Mouse (Mus musculus): ENCODE data around the gene Gm17349. TPM values are rescaled to one million over a fixed set of nuclear protein-coding genes. Genes with fewer than 3 reads are reported as not detected.
"Not testable (repeated sequence)": the region's sequence is repeated elsewhere in the genome, so short reads cannot be mapped to it uniquely, and the experiment has no call there.

Gm17349 gene
- total RNA-seq, 2 experiments from 2014 or later = 2.8 to 4.2 TPM

DNA sequence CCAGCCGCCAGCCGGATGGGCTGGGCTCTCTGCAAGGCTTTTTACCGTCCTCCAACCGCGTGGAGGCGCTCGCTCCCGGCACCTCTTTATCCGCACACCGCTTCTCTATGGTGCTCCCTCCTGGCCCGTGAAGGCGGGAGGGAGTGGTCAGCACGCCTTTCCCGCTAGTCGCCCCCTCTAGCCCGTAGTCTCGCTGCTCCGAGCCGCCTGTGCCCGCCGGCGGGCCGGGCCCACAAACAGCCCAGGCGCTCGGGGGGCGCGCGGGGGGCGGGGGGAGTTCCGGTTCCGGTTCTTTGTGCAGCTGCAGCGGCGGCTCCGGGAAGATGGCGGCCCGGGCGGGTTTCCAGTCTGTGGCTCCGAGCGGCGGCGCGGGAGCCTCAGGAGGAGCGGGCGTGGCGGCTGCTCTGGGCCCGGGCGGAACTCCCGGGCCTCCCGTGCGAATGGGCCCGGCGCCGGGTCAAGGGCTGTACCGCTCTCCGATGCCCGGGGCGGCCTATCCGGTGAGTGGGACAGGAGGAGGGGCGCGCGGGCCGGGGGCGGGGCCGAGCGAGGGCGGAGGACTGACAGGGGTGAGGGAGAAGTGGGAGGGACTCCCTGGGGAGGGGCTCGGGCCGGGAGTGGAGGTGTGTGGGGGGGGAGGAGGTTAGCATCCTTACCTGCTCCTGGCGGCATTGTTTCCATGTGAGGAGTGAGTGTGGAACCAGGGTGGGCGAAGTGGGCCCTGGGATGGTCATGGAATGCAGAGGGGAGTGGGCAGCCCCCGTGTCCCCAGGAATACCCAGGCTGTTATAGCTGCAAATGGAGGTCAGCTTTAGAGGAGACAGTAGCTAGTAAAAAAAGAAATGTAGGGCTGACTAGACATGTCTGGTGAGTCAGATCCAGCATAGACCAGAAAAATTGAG, 3.0 kb downstream of the Gm17349 start, which contains the start of gene Smarcd1:
Gene Smarcd1, plus strand, starts transcription at position 131 of the 902 bp plus-strand sequence.
- DNase-seq (ENCODE audit: low spot score) = peak; percentile 85
- intact Hi-C loops (cut with DNase I) = loop anchor here (2.0 kb wide), 1 partner anchor 71 kb away; the partner anchor contains the start of gene Cers5

DNA sequence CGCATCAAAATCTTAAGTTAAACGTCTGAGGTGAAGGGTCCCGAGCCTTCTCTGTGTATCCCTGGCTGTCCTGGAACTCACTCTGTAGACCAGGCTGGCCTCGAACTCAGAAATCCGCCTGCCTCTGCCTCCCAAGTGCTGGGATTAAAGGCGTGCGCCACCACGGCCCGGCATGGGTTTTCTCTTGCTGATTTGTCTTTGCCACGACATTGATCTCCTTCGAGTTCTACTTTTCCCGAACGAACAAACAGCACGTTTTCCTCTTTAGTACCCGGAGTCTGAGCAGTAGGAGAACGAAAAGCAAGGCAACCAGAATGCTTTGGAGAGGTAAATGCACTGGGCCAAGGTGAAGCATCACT, 3.7 kb downstream of the Gm17349 start:
- DNase-seq (ENCODE audit: low spot score); intact Hi-C loops (cut with DNase I): not testable (repeated sequence)

- intact Hi-C loops (cut with DNase I) = no loop called here
- DNase-seq (ENCODE audit: low spot score) = no peak
Measured at GRCm38 (mm10) chr15:99700219-99701106, 4.8 kb downstream of the Gm17349 start.

DNA sequence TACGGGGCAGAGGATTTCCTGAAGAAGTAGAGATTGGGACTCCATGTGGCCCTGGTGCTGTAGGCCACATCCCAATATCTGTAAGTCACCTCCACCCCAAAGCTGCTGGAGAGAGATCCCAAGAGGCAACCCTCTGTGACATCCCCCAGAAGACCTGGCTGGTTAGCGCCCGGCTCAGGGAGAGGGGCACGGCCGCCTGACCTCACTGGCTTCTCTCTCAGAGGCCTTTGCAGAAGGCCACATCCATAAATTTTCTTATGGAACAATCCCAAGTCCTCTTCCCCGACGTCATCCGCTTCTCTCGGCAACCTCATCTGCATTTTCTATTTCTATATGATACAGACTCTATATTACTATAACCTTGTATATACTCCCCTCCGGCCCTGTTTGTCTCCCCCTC, 5.6 kb downstream of the Gm17349 start:
- intact Hi-C loops (cut with DNase I) = no loop called here
- DNase-seq (ENCODE audit: low spot score) = no peak

- no peak for DNase-seq (ENCODE audit: low spot score)
- intact Hi-C loops (cut with DNase I) = no loop called here
Measured at GRCm38 (mm10) chr15:99698533-99699085, 6.7 kb downstream of the Gm17349 start.

DNA sequence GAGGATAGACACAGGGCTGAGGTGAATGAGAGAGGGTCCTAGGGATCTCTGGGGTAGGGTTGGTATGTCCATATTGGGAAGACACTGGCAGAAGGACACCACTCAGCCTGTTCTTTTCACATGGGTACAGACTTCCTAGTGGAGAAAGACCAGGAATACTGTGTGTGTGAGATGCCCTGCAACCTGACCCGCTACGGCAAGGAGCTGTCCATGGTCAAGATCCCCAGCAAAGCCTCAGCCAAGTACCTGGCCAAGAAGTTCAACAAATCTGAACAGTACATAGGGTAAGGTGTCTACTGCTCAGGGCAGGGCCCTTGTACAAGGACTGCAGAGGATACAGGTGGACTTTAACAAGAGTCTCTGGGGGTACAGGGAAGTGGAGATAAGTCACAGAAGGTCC, 8.0 kb downstream of the Gm17349 start:
- intact Hi-C loops (cut with DNase I) = no loop called here
- no peak for DNase-seq (ENCODE audit: low spot score)

- intact Hi-C loops (cut with DNase I) = no loop called here
- DNase-seq (ENCODE audit: low spot score) = no peak
Measured at GRCm38 (mm10) chr15:99691976-99692375, 13.3 kb downstream of the Gm17349 start.

- intact Hi-C loops (cut with DNase I) = no loop called here
- no peak for DNase-seq (ENCODE audit: low spot score)
Measured at GRCm38 (mm10) chr15:99690924-99691323, 14.4 kb downstream of the Gm17349 start.

GRCm38 (mm10) chr15:99688712-99689111, 16.6 kb downstream of the Gm17349 start:
- DNase-seq (ENCODE audit: low spot score) = no peak
- intact Hi-C loops (cut with DNase I) = loop anchor here (1.0 to 5.0 kb wide), 2 partner anchors 92 to 191 kb away; no protein-coding TSS in a partner anchor

- intact Hi-C loops (cut with DNase I) = no loop called here
- DNase-seq (ENCODE audit: low spot score) = no peak
Measured at GRCm38 (mm10) chr15:99684156-99684555, 21.1 kb downstream of the Gm17349 start.

- intact Hi-C loops (cut with DNase I) = no loop called here
- DNase-seq (ENCODE audit: low spot score) = no peak
Measured at GRCm38 (mm10) chr15:99682880-99683279, 22.4 kb downstream of the Gm17349 start.

GRCm38 (mm10) chr15:99679008-99679407, 26.3 kb downstream of the Gm17349 start:
- intact Hi-C loops (cut with DNase I) = loop anchor here (10.0 kb wide), 1 partner anchor 674 kb away; no protein-coding TSS in a partner anchor
- DNase-seq (ENCODE audit: low spot score) = no peak

DNA sequence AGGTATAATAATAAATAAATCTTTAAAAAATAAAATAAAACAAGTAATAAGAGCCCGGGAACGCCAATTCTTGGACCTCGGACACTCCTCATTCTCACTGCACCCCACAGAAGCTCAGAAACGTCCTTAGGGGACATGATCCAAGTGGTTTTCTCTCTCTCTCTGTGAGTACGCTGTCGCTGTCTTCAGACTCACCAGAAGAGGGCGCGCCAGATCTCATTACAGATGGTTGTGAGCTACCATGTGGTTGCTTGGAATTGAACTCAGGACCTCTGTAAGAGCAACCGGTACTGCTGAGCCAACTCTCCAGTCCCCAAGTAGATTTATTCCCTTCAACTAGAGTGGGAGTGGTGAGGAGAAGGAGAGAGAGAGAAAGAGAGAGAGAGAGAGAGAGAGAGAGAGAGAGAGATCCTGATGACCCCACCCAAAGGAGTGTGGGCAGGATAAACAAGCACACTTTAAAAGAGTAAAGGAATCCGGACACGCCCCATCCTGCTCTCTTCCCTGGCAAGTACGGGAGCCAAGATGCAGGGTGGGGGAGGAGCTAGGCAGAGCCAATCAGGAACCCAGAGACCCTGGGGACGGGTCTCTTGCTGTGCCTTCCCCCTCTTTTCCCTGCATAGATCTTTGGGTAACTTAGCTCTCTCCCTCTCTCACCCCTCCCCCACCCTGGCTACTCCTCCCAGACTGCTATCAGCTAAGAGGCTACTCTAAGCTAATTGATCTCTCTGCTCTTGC, 27.1 kb downstream of the Gm17349 start:
- intact Hi-C loops (cut with DNase I) = loop anchor here (10.0 kb wide), 1 partner anchor 673 kb away; no protein-coding TSS in a partner anchor
- DNase-seq (ENCODE audit: low spot score) = no peak

DNA sequence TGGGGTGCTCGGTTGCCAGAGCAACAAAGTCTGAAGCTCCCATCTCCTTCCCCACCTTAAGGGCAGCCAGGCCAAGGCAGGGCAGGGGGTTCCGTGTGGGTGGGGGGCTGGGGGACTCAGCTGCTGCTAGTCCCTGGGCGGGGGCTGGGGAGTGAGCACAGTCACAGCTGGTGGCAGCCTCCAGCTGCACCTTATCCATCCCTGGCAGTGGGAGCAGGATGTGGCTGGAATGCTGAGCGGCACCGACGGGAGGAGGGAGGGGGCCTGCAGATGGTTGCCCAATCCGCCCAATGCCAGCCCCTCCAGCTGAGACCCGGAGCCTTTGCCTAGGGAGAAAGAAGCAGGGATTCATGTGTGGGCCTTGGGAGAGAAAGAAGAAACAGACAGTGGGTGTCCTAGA, 28.2 kb downstream of the Gm17349 start:
- intact Hi-C loops (cut with DNase I) = loop anchor here (10.0 kb wide), 1 partner anchor 672 kb away; no protein-coding TSS in a partner anchor
- no peak for DNase-seq (ENCODE audit: low spot score)

GRCm38 (mm10) chr15:99674866-99675265, 30.4 kb downstream of the Gm17349 start:
- DNase-seq (ENCODE audit: low spot score) = no peak
- intact Hi-C loops (cut with DNase I) = loop anchor here (10.0 kb wide), 1 partner anchor 670 kb away; no protein-coding TSS in a partner anchor

GRCm38 (mm10) chr15:99671783-99672182, 33.5 kb downstream of the Gm17349 start:
- no peak for DNase-seq (ENCODE audit: low spot score)
- intact Hi-C loops (cut with DNase I) = loop anchor here (10.0 kb wide), 1 partner anchor 667 kb away; no protein-coding TSS in a partner anchor

GRCm38 (mm10) chr15:99670964-99671670, 34.2 kb downstream of the Gm17349 start:
- DNase-seq (ENCODE audit: low spot score) = no peak
- intact Hi-C loops (cut with DNase I) = loop anchor here (10.0 kb wide), 1 partner anchor 666 kb away; no protein-coding TSS in a partner anchor

GRCm38 (mm10) chr15:99670154-99670821, 35.0 kb downstream of the Gm17349 start, which contains the start of gene Asic1:
Gene Asic1, plus strand, starts transcription at chr15:99670368.
- peak; percentile 47 for DNase-seq (ENCODE audit: low spot score)
- intact Hi-C loops (cut with DNase I) = loop anchor here (10.0 kb wide), 1 partner anchor 665 kb away; no protein-coding TSS in a partner anchor

Data from heart, postnatal 25 days (tissue).